Mouse (Mus musculus) embryonic facial prominence, embryonic 12.5 days (tissue): ENCODE results near the gene Foxo4. TPM values are rescaled to one million over a fixed set of nuclear protein-coding genes. Genes with fewer than 3 reads are reported as not detected.

Experiments used
- ATAC-seq: fragments of 200-750 bp; cut with Nextera tagmentation; 2 replicates; pipeline ENCODE4 v1.8.0; 2017; ENCODE audit not compliant: insufficient number of reproducible peaks, insufficient read depth, low FRiP score, low TSS enrichment
- H3K27ac ChIP-seq: fragments of 300-500 bp; sonication (generic); 2 replicates; pipeline ENCODE4 v1.5.1; 2016; ENCODE audit warnings: mild to moderate bottlenecking
- H3K27me3 ChIP-seq: fragments of 300-500 bp; sonication (generic); 2 replicates; pipeline ENCODE4 v1.6.1; 2016; ENCODE audit warnings: mild to moderate bottlenecking, moderate library complexity
- H3K36me3 ChIP-seq: fragments of 300-500 bp; sonication (generic); 2 replicates; pipeline ENCODE4 v1.6.1; 2016; ENCODE audit warnings: mild to moderate bottlenecking
- H3K4me1 ChIP-seq: fragments of 300-500 bp; sonication (generic); 2 replicates; pipeline ENCODE4 v1.6.1; 2016
- H3K4me2 ChIP-seq: fragments of 300-500 bp; sonication (generic); replicated peaks from 2 replicates; pipeline ENCODE4 v1.6.1; 2016; ENCODE audit warnings: mild to moderate bottlenecking, moderate library complexity
- H3K4me3 ChIP-seq: fragments of 300-500 bp; sonication (generic); 2 replicates; pipeline ENCODE4 v1.5.1; 2016; ENCODE audit warnings: mild to moderate bottlenecking
- H3K9ac ChIP-seq: fragments of 300-500 bp; sonication (generic); 2 replicates; pipeline ENCODE4 v1.6.1; 2016; ENCODE audit warnings: mild to moderate bottlenecking, moderate library complexity
- H3K9me3 ChIP-seq: fragments of 300-500 bp; sonication (generic); 2 replicates; pipeline ENCODE4 v1.6.1; 2016; ENCODE audit warnings: mild to moderate bottlenecking, moderate library complexity
- WGBS: fragments of 180-500 bp; shearing (Covaris S2); methylation state at CpG from one replicate; pipeline ENCODE4 v1.1.7; 2016; 5-methylcytosine and 5-hydroxymethylcytosine counted together
- polyA plus RNA-seq: library from polyadenylated mRNA; unstranded; fragments of >200 nt; fragmentation: Nextera tagmentation; extraction: Ambion mirVana; gene quantifications from 2 replicates; pipeline ENCODE4 v1.2.1, GENCODE M21; 2016

Gene Foxo4
- 2.6 and 3.4 TPM in 2 replicates for polyA plus RNA-seq

GRCm38 (mm10) chrX:101253952-101254729, at the start of gene Foxo4:
Foxo4 (plus strand) TSS chrX:101254528.
- peak within 1 kb of the TSS; percentile 69 for H3K27ac ChIP-seq
- H3K9me3 ChIP-seq: no peaks in the 10 kb centered on the region
- H3K4me2 ChIP-seq: peak within 1 kb of the TSS; percentile 57
- H3K27me3 ChIP-seq: no peaks in the 10 kb centered on the region; the same call in 1 of the 2 replicates
- ATAC-seq: peak; percentile 88
- peak within 1 kb of the TSS; percentile 52 for H3K4me3 ChIP-seq
- 18% methylated on average over 47 of the region's 47 CpGs for WGBS
- peaks cover 7% of the 10 kb centered on the region; the same call in 1 of the 2 replicates for H3K4me1 ChIP-seq
- H3K36me3 ChIP-seq: peaks cover 10% of the 10 kb centered on the region; the same call in 1 of the 2 replicates
- peak within 1 kb of the TSS; percentile 66 for H3K9ac ChIP-seq

- H3K9ac ChIP-seq: peak within 1 kb of the TSS; percentile 56
- no peaks in the 10 kb centered on the region for H3K9me3 ChIP-seq
- peaks cover 5% of the 10 kb centered on the region; the same call in 1 of the 2 replicates for H3K27me3 ChIP-seq
- peak; percentile 97 for ATAC-seq
- no peaks in the 10 kb centered on the region for H3K36me3 ChIP-seq
- peak within 1 kb of the TSS; percentile 72 for H3K27ac ChIP-seq
- peak within 1 kb of the TSS; percentile 55 for H3K4me3 ChIP-seq
- peak within 1 kb of the TSS; percentile 51 for H3K4me2 ChIP-seq
- 23% methylated on average over 55 of the region's 55 CpGs for WGBS
- H3K4me1 ChIP-seq: no peaks in the 10 kb centered on the region
Measured at GRCm38 (mm10) chrX:101221834-101222795, 32.2 kb upstream of the Foxo4 start, which contains the start of gene Snx12. Snx12 (minus strand) TSS chrX:101222563.

GRCm38 (mm10) chrX:101222796-101223162, 31.5 kb upstream of the Foxo4 start:
- Histone ChIP-seq H3K27me3 (peaks cover 5% of the 10 kb centered on the region; the same call in 1 of the 2 replicates), H3K4me3 (peak overlapping the region; percentile 55), H3K9ac (peak overlapping the region; percentile 24; the same call in 1 of the 2 replicates), H3K4me1 (no peaks in the 10 kb centered on the region), H3K27ac (peak overlapping the region; percentile 41; the same call in 1 of the 2 replicates), H3K4me2 (peak overlapping the region; percentile 42), H3K36me3 (no peaks in the 10 kb centered on the region), H3K9me3 (no peaks in the 10 kb centered on the region)
- 30% methylated on average over 7 of the region's 7 CpGs for WGBS
- no peak for ATAC-seq

DNA sequence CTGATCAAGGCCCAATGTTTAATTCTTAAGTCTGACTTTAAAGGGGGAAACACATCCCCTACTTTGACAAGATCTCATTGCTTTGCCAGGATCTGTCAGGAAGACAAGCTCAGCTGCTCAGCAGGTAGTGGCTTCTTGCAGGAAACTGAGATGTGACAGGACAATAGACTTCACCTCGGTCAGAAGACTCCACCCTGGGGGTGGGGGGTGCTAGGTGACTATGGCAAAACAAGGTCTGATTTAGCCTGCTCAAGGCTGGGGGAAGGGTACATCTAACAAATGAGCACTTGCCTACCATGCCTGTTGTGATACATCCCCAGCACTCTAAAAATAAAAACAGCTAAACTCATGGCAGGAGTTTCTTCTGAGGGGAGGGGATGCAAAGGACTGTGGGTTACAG, 9.3 kb upstream of the Foxo4 start:
- 0 out of 2 replicates have a peak, but pooled peaks cover 2% of the 10 kb centered on the region for H3K27me3 ChIP-seq
- H3K4me3 ChIP-seq: no peak overlapping the region
- no peaks in the 10 kb centered on the region for H3K36me3 ChIP-seq
- H3K9ac ChIP-seq: no peak overlapping the region
- no peaks in the 10 kb centered on the region for H3K9me3 ChIP-seq
- no peaks in the 10 kb centered on the region for H3K4me1 ChIP-seq
- ATAC-seq: no peak
- no peak overlapping the region for H3K4me2 ChIP-seq
- H3K27ac ChIP-seq: no peak overlapping the region
- 25% methylated on average over 1 of the region's 1 CpGs for WGBS

- Histone ChIP-seq H3K36me3 (peaks cover 10% of the 10 kb centered on the region; the same call in 1 of the 2 replicates), H3K4me1 (peaks cover 7% of the 10 kb centered on the region; the same call in 1 of the 2 replicates), H3K4me3 (peak overlapping the region; percentile 52), H3K27ac (peak overlapping the region; percentile 69), H3K9me3 (no peaks in the 10 kb centered on the region), H3K27me3 (no peaks in the 10 kb centered on the region; the same call in 1 of the 2 replicates), H3K9ac (peak overlapping the region; percentile 66), H3K4me2 (peak overlapping the region; percentile 57)
- ATAC-seq: peak; percentile 24
- WGBS: 16% methylated on average over 26 of the region's 26 CpGs
Measured at GRCm38 (mm10) chrX:101254740-101255139, 412 bp downstream of the Foxo4 start.

GRCm38 (mm10) chrX:101256603-101257002, 2.3 kb downstream of the Foxo4 start:
- H3K9ac ChIP-seq: no peak overlapping the region
- H3K4me1 ChIP-seq: peaks cover 11% of the 10 kb centered on the region; the same call in 1 of the 2 replicates
- peak overlapping the region; percentile 57 for H3K4me2 ChIP-seq
- H3K27ac ChIP-seq: no peak overlapping the region
- 86% methylated on average over 13 of the region's 13 CpGs for WGBS
- H3K9me3 ChIP-seq: no peaks in the 10 kb centered on the region
- H3K36me3 ChIP-seq: peaks cover 10% of the 10 kb centered on the region; the same call in 1 of the 2 replicates
- H3K27me3 ChIP-seq: no peaks in the 10 kb centered on the region; the same call in 1 of the 2 replicates
- no peak overlapping the region for H3K4me3 ChIP-seq
- ATAC-seq: no peak

- WGBS: 24% methylated on average over 13 of the region's 13 CpGs
- H3K4me1 ChIP-seq: peaks cover 11% of the 10 kb centered on the region; the same call in 1 of the 2 replicates
- H3K4me2 ChIP-seq: 0 out of 2 replicates have a peak overlapping the region, but pooled peaks have one; percentile 15
- H3K36me3 ChIP-seq: peaks cover 10% of the 10 kb centered on the region; the same call in 1 of the 2 replicates
- H3K9ac ChIP-seq: no peak overlapping the region
- H3K4me3 ChIP-seq: no peak overlapping the region
- peak; percentile 79 for ATAC-seq
- no peaks in the 10 kb centered on the region; the same call in 1 of the 2 replicates for H3K27me3 ChIP-seq
- peak overlapping the region; percentile 88 for H3K27ac ChIP-seq
- H3K9me3 ChIP-seq: no peaks in the 10 kb centered on the region
Measured at GRCm38 (mm10) chrX:101260441-101261325, 6.4 kb downstream of the Foxo4 start.

DNA sequence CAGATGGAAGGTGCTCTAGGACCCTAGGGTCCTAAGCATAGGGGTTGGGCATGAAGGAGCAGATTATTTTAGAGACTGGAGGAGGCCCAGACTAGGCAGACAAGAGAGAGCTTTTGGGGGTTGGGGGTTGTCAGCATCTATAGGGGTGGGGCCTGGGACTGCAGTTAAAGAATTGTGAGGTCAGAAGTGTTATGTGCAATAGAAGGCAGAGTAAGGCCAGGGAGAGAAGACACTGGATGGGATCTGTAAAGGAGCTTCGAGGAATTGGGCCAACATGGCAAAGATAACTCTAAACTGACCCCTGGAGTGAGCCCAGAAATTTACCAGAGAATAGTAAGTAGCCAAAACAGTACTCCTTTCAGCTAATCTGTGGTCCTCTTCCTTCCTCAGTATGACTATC, 9.6 kb downstream of the Foxo4 start, which contains the start of gene Gm614:
Gene Gm614 (minus strand): TSS at position 101 of the 400 bp plus-strand sequence.
- no peak within 1 kb of the TSS for H3K4me3 ChIP-seq
- no peak within 1 kb of the TSS for H3K4me2 ChIP-seq
- H3K27ac ChIP-seq: no peak within 1 kb of the TSS
- H3K9ac ChIP-seq: no peak within 1 kb of the TSS
- H3K4me1 ChIP-seq: 0 out of 2 replicates have a peak, but pooled peaks cover 4% of the 10 kb centered on the region
- no peaks in the 10 kb centered on the region for H3K27me3 ChIP-seq
- ATAC-seq: no peak
- WGBS: 89% methylated on average over 1 of the region's 1 CpGs
- no peaks in the 10 kb centered on the region for H3K9me3 ChIP-seq
- H3K36me3 ChIP-seq: 0 out of 2 replicates have a peak, but pooled peaks cover under 1% of the 10 kb centered on the region

- Histone ChIP-seq H3K4me1 (no peaks in the 10 kb centered on the region), H3K27ac (no peak overlapping the region), H3K9ac (no peak overlapping the region), H3K36me3 (no peaks in the 10 kb centered on the region), H3K27me3 (no peaks in the 10 kb centered on the region), H3K9me3 (no peaks in the 10 kb centered on the region), H3K4me2 (no peak overlapping the region), H3K4me3 (no peak overlapping the region)
- 96% methylated on average over 6 of the region's 6 CpGs for WGBS
- no peak for ATAC-seq
Measured at GRCm38 (mm10) chrX:101266631-101267030, 12.3 kb downstream of the Foxo4 start.

- H3K9me3 ChIP-seq: no peaks in the 10 kb centered on the region
- H3K36me3 ChIP-seq: no peaks in the 10 kb centered on the region
- H3K4me2 ChIP-seq: no peak within 1 kb of the TSS
- no peaks in the 10 kb centered on the region for H3K27me3 ChIP-seq
- H3K9ac ChIP-seq: no peak within 1 kb of the TSS
- H3K4me1 ChIP-seq: no peaks in the 10 kb centered on the region
- H3K27ac ChIP-seq: no peak within 1 kb of the TSS
- no peak within 1 kb of the TSS for H3K4me3 ChIP-seq
- 59% methylated on average over 5 of the region's 5 CpGs for WGBS
- no peak for ATAC-seq
Measured at GRCm38 (mm10) chrX:101268025-101268754, 13.9 kb downstream of the Foxo4 start, which contains the start of gene Il2rg. Il2rg (minus strand) TSS chrX:101268255.
